Mouse (Mus musculus) CH12.LX (cell line): ENCODE data around the gene Tcaf2. TPM values are rescaled to one million over a fixed set of nuclear protein-coding genes. Genes with fewer than 3 reads are reported as not detected.

Experiments
- DNase-seq: peaks from one replicate; pipeline ENCODE4 v3.0.0-alpha.2; 2013; ENCODE audit errors: extremely low read depth
- H3K27ac ChIP-seq: 2 replicates; pipeline ENCODE4 v1.5.1; 2012; ENCODE audit warnings: low read depth, mild to moderate bottlenecking, control low read depth, moderate library complexity; ENCODE audit not compliant: insufficient read depth
- H3K27me3 ChIP-seq: replicated peaks from 2 replicates; pipeline ENCODE3; 2012; ENCODE audit warnings: inconsistent platforms
- H3K36me3 ChIP-seq, 2 experiments: replicated peaks in 1 of 2; 2 replicates each; pipeline versions ENCODE3 to v1.6.1; 2012; ENCODE audit warnings: inconsistent platforms in 1 of 2, low read length in 1 of 2, mild to moderate bottlenecking in 1 of 2, mixed read lengths in 1 of 2, moderate library complexity in 1 of 2; ENCODE audit not compliant: control insufficient read depth in 1 of 2, insufficient read depth in 1 of 2
- H3K4me1 ChIP-seq, 2 experiments: 2 replicates each; pipeline ENCODE4 v1.6.1; 2012; ENCODE audit warnings: inconsistent platforms in 1 of 2, moderate library complexity in 1 of 2; ENCODE audit not compliant: insufficient read depth in 2 of 2, control insufficient read depth in 1 of 2
- H3K4me2 ChIP-seq: 2 replicates; pipeline ENCODE4 v1.6.1; 2012; ENCODE audit warnings: low read depth, mild to moderate bottlenecking, control low read depth; ENCODE audit not compliant: poor library complexity, insufficient read depth, severe bottlenecking
- H3K4me3 ChIP-seq, 3 experiments: fragments of 150-350 bp in 1 of 3; sonication (generic) in 1 of 3; replicated peaks in 1 of 3; 2 replicates each; pipeline versions ENCODE3 to v1.5.1; 2011 to 2012; ENCODE audit warnings: low read depth in 2 of 3, low read length in 2 of 3, mild to moderate bottlenecking in 2 of 3, moderate library complexity in 2 of 3, control low read depth in 1 of 3, improper control_type of control experiment in 1 of 3, inconsistent platforms in 1 of 3, mixed read lengths in 1 of 3; ENCODE audit not compliant: poor library complexity in 1 of 3
- H3K79me2 ChIP-seq: replicated peaks from 2 replicates; pipeline ENCODE4 v1.6.1; 2012; ENCODE audit warnings: mild to moderate bottlenecking, moderate library complexity; ENCODE audit not compliant: control insufficient read depth, poor library complexity, insufficient read depth, severe bottlenecking; ENCODE audit errors: extremely low read depth
- H3K9ac ChIP-seq: 2 replicates; pipeline ENCODE4 v1.6.1; 2012; ENCODE audit warnings: low read depth, mild to moderate bottlenecking, control low read depth, moderate library complexity; ENCODE audit not compliant: insufficient read depth
- H3K9me3 ChIP-seq: replicated peaks from 2 replicates; pipeline ENCODE3; 2012; ENCODE audit warnings: low read length, inconsistent platforms, mixed read lengths
- BHLHE40 ChIP-seq: IDR thresholded peaks from 2 replicates; pipeline ENCODE4 v1.6.1; 2011; ENCODE audit warnings: mild to moderate bottlenecking, low read depth, low read length, improper control_type of control experiment
- CTCF ChIP-seq, 2 experiments: IDR thresholded peaks in 1 of 2; conservative IDR thresholded peaks in 1 of 2; 2 replicates each; pipeline ENCODE4 v1.5.1; 2011 to 2012; ENCODE audit warnings: low read depth in 2 of 2, low read length in 2 of 2, improper control_type of control experiment in 1 of 2, inconsistent platforms in 1 of 2, mild to moderate bottlenecking in 1 of 2, moderate library complexity in 1 of 2
- E2F4 ChIP-seq: IDR thresholded peaks from 2 replicates; pipeline ENCODE4 v1.6.1; 2011; ENCODE audit warnings: low read depth, low read length, improper control_type of control experiment; ENCODE audit not compliant: insufficient replicate concordance
- ELF1 ChIP-seq: IDR thresholded peaks from 2 replicates; pipeline ENCODE4 v1.6.1; 2014; ENCODE audit warnings: low read depth, mild to moderate bottlenecking, inconsistent platforms, low read length, improper control_type of control experiment
- MAFK ChIP-seq: IDR thresholded peaks from 2 replicates; pipeline ENCODE4 v1.6.1; 2011; ENCODE audit warnings: low read length, improper control_type of control experiment; ENCODE audit not compliant: insufficient replicate concordance
- MAX ChIP-seq: IDR thresholded peaks from 2 replicates; pipeline ENCODE4 v1.6.1; 2011; ENCODE audit warnings: low read length, improper control_type of control experiment
- MAZ ChIP-seq: IDR thresholded peaks from 2 replicates; pipeline ENCODE4 v1.6.1; 2012; ENCODE audit warnings: low read depth, mild to moderate bottlenecking, inconsistent platforms, low read length, improper control_type of control experiment, moderate library complexity
- MEF2A ChIP-seq: IDR thresholded peaks from 2 replicates; pipeline ENCODE4 v1.6.1; 2014; ENCODE audit warnings: low read depth, mild to moderate bottlenecking, inconsistent platforms, low read length, improper control_type of control experiment, borderline replicate concordance
- NRF1 ChIP-seq: IDR thresholded peaks from 2 replicates; pipeline ENCODE4 v1.6.1; 2014; ENCODE audit warnings: low read depth, mild to moderate bottlenecking, inconsistent platforms, low read length, improper control_type of control experiment, moderate library complexity
- POLR2A ChIP-seq: IDR thresholded peaks from 2 replicates; pipeline ENCODE4 v1.6.1; 2011; ENCODE audit warnings: low read depth, mild to moderate bottlenecking, improper control_type of control experiment, low read length
- RAD21 ChIP-seq: IDR thresholded peaks from 2 replicates; pipeline ENCODE4 v1.6.1; 2011; ENCODE audit warnings: low read depth, mild to moderate bottlenecking, low read length, improper control_type of control experiment, moderate library complexity
- SMC3 ChIP-seq: IDR thresholded peaks from 2 replicates; pipeline ENCODE4 v1.6.1; 2011; ENCODE audit warnings: low read depth, low read length, improper control_type of control experiment
- TBP ChIP-seq: conservative IDR thresholded peaks from 2 replicates; pipeline ENCODE4 v1.6.1; 2011; ENCODE audit warnings: low read depth, low read length, improper control_type of control experiment
- USF1 ChIP-seq: IDR thresholded peaks from 2 replicates; pipeline ENCODE4 v1.6.1; 2014; ENCODE audit warnings: low read depth, mild to moderate bottlenecking, inconsistent platforms, low read length, improper control_type of control experiment
- USF2 ChIP-seq: conservative IDR thresholded peaks from 2 replicates; pipeline ENCODE4 v1.6.1; 2011; ENCODE audit warnings: low read depth, low read length, improper control_type of control experiment
- ZKSCAN1 ChIP-seq: IDR thresholded peaks from 2 replicates; pipeline ENCODE4 v1.6.1; 2012; ENCODE audit warnings: low read depth, inconsistent platforms, low read length, improper control_type of control experiment, borderline replicate concordance
- dilution Hi-C: fragments of 300-500 bp; cut with MboI; formaldehyde crosslinking; loops from 2 replicates; pipeline ENCODE4 v1.14.3; 2020; ENCODE audit warnings: low sequenced_read_pairs; ENCODE audit not compliant: extremely low pct_unique_long_range_greater_than_20kb, extremely low pct_ligation_motif_present
- in situ Hi-C: fragments of 300-500 bp; cut with MboI; formaldehyde crosslinking; loops from 3 replicates; pipeline ENCODE4 v1.14.3; 2019; ENCODE audit warnings: low sequenced_read_pairs, low pct_ligation_motif_present, low pct_unique_long_range_greater_than_20kb, mixed read lengths
- polyA plus RNA-seq: library from polyadenylated mRNA; unstranded; fragments of >175 nt; gene quantifications from 2 replicates; pipeline ENCODE4 v1.2.1, GENCODE M21; 2012; ENCODE audit warnings: low read depth; ENCODE audit not compliant: insufficient read length
- total RNA-seq, 2 experiments: library from RNA; depleted of rRNA; stranded (reverse); fragments of 300-350 nt in 1 of 2; fragments of >200 nt in 1 of 2; gene quantifications; 2 replicates each; pipeline ENCODE4 v1.2.3; 2012 to 2014

The Tcaf2 gene
- total RNA-seq (2012; rRNA removed) (not detected in 2 replicates), total RNA-seq (2014; rRNA removed) (not detected in 2 replicates), polyA plus RNA-seq (not detected in 2 replicates)

DNA sequence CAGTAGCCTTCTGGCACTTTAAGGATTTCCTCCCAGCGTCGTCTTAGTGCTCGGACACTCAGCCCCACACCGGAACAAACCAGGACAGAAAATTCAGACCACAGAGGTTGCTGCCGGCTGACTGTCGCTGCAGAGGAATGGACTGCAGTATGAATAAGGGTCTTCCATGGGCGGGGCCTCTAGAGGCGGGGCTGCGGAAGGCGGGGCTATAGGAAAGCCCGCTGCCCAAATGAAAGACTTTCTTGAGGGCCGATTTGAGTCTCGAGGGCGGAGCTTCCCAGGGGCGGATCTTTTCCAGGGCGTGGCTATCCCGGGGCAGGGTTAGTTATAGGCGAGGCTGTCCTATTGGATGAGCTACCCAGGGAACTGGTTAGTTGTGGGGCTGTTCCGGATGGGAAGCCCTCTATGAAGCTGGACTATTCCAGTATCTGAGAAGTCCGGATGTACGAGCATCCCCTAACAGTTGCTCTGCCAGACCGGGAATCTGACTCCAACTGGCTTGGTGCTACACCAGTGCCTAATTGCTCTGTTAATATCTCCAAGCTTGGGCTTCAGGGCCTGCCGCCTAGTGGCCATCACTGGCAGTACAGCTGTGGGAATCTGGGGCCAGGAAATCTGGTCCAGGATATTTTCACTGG lies at the start of gene Tcaf2:
Gene Tcaf2 (minus strand): TSS at position 343 of the 638 bp plus-strand sequence.
- Histone ChIP-seq H3K27me3 (no peaks in the 10 kb centered on the region), H3K9me3 (no peaks in the 10 kb centered on the region), H3K4me2 (no peak within 1 kb of the TSS), H3K27ac (no peak within 1 kb of the TSS), H3K79me2 (no peaks in the 10 kb centered on the region), H3K4me1 (no peaks in the 10 kb centered on the region), H3K9ac (no peak within 1 kb of the TSS), H3K36me3 (no peaks in the 10 kb centered on the region), H3K4me3 (no peak within 1 kb of the TSS)
- DNase-seq, result peak; percentile 35
- in situ Hi-C loops (no loop called here), dilution Hi-C loops (no loop called here)
- TF ChIP-seq MEF2A (no peak), CTCF (conservative IDR thresholded peaks at IDR 0.05 in 1 of 2, IDR thresholded peaks at IDR 0.05 in 1 of 2; ENCODE audit: low read depth in 2 of 2, low read length in 2 of 2) (peak; percentile 68 to 88), SMC3 (peak; percentile 40), MAFK (no peak)

DNA sequence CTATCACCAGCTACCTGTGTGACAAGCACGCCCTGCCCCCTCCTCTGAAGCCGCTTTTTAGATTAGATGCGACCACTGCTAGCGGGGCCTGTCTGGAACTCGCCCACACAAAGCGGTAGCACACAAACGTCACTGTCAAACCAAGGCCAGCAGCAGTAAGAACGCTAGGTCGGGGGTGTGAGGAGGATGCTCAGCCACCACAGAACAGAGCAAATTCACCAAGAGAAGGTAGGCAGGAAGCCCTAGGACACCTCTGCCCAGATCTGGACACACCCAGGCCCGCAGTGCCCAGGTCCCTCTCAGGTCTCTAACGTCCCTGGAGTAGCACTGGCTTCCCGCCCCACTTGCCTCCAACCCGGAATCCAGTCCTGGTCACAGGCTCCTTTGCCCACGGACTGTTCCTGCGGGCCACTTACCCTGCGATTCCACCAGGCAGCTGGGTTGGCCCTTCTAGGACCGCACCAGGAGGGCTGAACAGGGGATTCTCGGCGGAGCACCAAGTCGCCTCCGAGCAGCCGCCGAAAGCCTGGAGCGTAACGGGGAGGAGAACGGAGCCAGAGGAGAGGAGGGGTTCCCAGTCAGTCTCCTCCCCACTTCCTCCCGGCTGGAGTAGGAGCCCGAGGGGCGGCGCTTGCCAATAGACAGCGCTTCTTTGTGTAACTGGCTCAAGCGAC lies 47.6 kb upstream of the Tcaf2 start:
- DNase-seq, result no peak
- Histone ChIP-seq H3K4me2 (no peak overlapping the region), H3K4me1 (no peaks in the 10 kb centered on the region), H3K27me3 (no peaks in the 10 kb centered on the region), H3K36me3 (no peaks in the 10 kb centered on the region), H3K4me3 (no peak overlapping the region), H3K9ac (no peak overlapping the region), H3K79me2 (no peaks in the 10 kb centered on the region)
- in situ Hi-C loops, result no loop called here
- dilution Hi-C loops, result no loop called here
- TF ChIP-seq ELF1, result no peak
- TF ChIP-seq MAFK, result no peak
- no peak for TF ChIP-seq USF2
- TF ChIP-seq, all 38 proteins: peak for 0
- Histone ChIP-seq H3K27ac (no peak overlapping the region), H3K9me3 (no peaks in the 10 kb centered on the region)

DNA sequence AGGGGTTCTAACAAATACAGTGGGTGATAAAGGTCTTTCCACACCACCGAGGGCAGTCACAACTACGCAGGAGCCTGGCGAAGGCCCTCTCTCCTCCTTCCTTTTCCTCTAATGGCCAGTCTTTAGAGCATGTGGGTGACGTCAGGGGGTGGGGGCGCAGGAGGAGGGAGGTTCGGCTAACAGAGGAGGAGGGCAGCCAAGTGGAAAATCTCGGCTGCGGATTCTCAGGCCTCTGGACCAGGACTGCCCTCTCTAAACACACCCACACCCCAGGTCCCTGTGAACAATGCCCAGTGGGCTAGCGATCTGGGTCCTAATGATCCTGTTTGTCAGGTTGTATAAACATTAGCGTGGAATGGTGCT lies 47.1 kb upstream of the Tcaf2 start:
- no peak overlapping the region for H3K27ac ChIP-seq
- H3K4me3 ChIP-seq, result no peak overlapping the region
- dilution Hi-C loops, result no loop called here
- DNase-seq, result no peak
- no peaks in the 10 kb centered on the region for H3K36me3 ChIP-seq
- no peak for TF ChIP-seq RAD21
- TF ChIP-seq ZKSCAN1, result no peak
- TF ChIP-seq MAX, result no peak
- TF ChIP-seq USF2, result no peak
- TF ChIP-seq TBP, result no peak
- no peak for TF ChIP-seq BHLHE40
- TF ChIP-seq USF1, result no peak
- TF ChIP-seq ELF1, result no peak
- TF ChIP-seq POLR2A, result no peak
- no peak for TF ChIP-seq MAZ
- TF ChIP-seq NRF1, result no peak
- no peak for TF ChIP-seq E2F4
- H3K79me2 ChIP-seq, result no peaks in the 10 kb centered on the region
- H3K4me2 ChIP-seq, result no peak overlapping the region
- H3K4me1 ChIP-seq, result no peaks in the 10 kb centered on the region
- no peaks in the 10 kb centered on the region for H3K9me3 ChIP-seq
- H3K9ac ChIP-seq, result no peak overlapping the region
- in situ Hi-C loops, result no loop called here
- H3K27me3 ChIP-seq, result no peaks in the 10 kb centered on the region
